Mouse (Mus musculus) erythroblast, embryonic 14.5 days (primary cell): ENCODE data around the gene Ntf3.

ENCODE experiments used
- GATA1 ChIP-seq: IDR thresholded peaks from 2 replicates; pipeline ENCODE4 v1.6.1; 2012; ENCODE audit warnings: low read length, inconsistent platforms, mixed read lengths
- TAL1 ChIP-seq: IDR thresholded peaks from 3 replicates; pipeline ENCODE4 v1.6.1; 2012; ENCODE audit warnings: low read length, inconsistent platforms, mixed read lengths

- TF ChIP-seq TAL1 = no peak
- TF ChIP-seq GATA1 = no peak
Observed at GRCm38 (mm10) chr6:126096085-126096484, 70.6 kb downstream of the Ntf3 start.
